Mouse (Mus musculus) embryonic fibroblast, embryonic 13.5 days (primary cell): ENCODE measurements at regions not wholly inside any gene's neighbourhood (a gene's known extent, or its start where the extent isn't known, plus 50 kb on each side); places are given as distances from the start of the nearest gene placed in this dataset.

Experiments used
- H3K27ac ChIP-seq: 2 replicates; pipeline ENCODE4 v1.5.1; 2012; ENCODE audit warnings: low read length, control low read depth, inconsistent platforms; ENCODE audit not compliant: insufficient read depth
- H3K4me1 ChIP-seq: 2 replicates; pipeline ENCODE4 v1.6.1; 2011; ENCODE audit warnings: low read length; ENCODE audit not compliant: control insufficient read depth, insufficient read depth
- H3K4me3 ChIP-seq: 2 replicates; pipeline ENCODE4 v1.5.1; 2011; ENCODE audit warnings: mild to moderate bottlenecking, control low read depth, low read length; ENCODE audit not compliant: insufficient read depth
- CTCF ChIP-seq: IDR thresholded peaks from 2 replicates; pipeline ENCODE4 v1.5.1; 2011; ENCODE audit warnings: mild to moderate bottlenecking, control low read depth, low read length, moderate library complexity, borderline replicate concordance; ENCODE audit not compliant: insufficient read depth
- POLR2A ChIP-seq: IDR thresholded peaks from 2 replicates; pipeline ENCODE4 v1.6.1; 2011; ENCODE audit warnings: low read depth, mild to moderate bottlenecking, control low read depth, low read length, moderate library complexity

DNA sequence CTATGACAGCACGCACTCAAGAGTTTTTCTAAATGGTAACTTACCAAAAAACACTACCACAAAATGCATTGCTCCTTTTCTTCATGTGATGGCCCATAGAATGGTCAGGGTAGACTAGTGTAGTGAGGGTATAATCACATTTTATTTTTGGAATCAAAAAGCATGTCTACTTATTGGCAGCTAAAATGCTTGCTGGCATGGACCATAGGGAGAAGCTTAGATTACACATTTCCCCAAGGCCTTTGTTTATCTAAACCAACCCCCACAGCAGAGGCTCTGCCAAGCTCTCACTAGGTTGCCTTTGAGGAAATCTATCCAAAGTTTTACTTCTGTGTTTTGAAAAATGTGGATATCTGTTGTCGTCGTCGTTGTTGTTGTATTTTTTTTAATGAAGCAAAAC is 235.3 kb upstream of the Rnaseh2b start:
- no peak overlapping the region for H3K4me3 ChIP-seq
- H3K4me1 ChIP-seq, result no peaks in the 10 kb centered on the region
- H3K27ac ChIP-seq, result no peak overlapping the region
- TF ChIP-seq POLR2A, result no peak
- no peak for TF ChIP-seq CTCF

DNA sequence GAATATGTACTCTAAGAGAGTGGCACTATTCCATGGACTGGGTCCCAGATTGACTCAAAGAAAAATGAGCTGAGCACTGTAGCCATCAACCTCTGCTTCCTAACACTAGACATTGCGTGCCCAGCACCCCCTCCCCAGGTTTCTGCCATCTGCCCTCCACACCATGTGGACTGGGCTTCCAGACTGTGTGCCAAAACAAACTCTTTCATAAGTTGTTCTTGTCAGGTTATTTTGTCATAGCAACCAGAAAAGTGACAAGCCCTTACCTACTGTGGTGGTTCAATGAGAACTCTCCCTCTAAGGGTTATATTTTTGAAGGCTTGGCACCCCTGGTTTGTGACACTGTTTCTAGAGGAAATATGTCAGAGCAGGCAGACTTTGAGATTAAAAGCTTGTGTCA is 234.3 kb upstream of the Rnaseh2b start:
- H3K4me3 ChIP-seq, result no peak overlapping the region
- TF ChIP-seq CTCF, result no peak
- no peak for TF ChIP-seq POLR2A
- H3K27ac ChIP-seq, result no peak overlapping the region
- H3K4me1 ChIP-seq, result no peaks in the 10 kb centered on the region

DNA sequence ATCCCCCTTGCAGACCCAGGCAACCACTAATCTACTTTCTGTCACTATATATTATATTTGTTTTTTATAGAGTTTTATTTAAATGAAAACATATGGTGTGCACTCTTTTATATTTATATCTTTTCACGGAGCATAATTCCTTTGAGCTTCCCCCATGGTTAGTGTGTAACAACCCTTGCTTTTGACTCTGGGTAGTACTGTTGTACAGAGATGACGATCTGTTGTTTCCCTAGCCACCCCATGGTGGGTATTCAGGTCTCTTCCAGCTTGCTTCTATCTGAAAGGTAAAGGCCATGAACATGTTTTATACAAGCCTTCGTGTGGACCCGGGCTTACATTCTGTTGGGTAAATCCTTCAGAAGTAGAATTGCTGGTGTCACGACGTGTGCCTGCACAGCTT is 221.2 kb upstream of the Rnaseh2b start:
- H3K27ac ChIP-seq, result no peak overlapping the region
- H3K4me3 ChIP-seq, result no peak overlapping the region
- no peak for TF ChIP-seq POLR2A
- TF ChIP-seq CTCF, result no peak
- no peaks in the 10 kb centered on the region for H3K4me1 ChIP-seq

DNA sequence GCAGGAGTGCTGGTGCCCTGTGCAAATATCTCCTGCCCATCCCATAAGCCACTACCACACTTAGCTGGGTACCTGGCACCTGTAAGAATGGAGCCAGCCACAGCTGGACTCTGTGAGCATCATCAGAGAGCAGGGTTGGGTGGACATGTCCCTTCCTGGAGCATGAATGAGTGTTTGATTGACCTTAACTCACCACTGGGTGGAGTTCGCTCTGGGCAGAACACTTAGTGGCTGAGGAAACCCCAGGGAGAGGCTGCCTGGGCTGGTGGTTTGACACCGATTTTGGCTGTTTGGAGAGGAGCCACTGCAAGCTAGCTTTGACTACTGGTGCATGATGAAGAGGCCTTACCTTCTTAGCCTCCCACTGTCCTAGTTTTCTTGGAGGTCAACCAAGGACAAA is 208.3 kb upstream of the Rnaseh2b start:
- H3K27ac ChIP-seq, result no peak overlapping the region
- no peaks in the 10 kb centered on the region for H3K4me1 ChIP-seq
- no peak overlapping the region for H3K4me3 ChIP-seq
- no peak for TF ChIP-seq CTCF
- no peak for TF ChIP-seq POLR2A

DNA sequence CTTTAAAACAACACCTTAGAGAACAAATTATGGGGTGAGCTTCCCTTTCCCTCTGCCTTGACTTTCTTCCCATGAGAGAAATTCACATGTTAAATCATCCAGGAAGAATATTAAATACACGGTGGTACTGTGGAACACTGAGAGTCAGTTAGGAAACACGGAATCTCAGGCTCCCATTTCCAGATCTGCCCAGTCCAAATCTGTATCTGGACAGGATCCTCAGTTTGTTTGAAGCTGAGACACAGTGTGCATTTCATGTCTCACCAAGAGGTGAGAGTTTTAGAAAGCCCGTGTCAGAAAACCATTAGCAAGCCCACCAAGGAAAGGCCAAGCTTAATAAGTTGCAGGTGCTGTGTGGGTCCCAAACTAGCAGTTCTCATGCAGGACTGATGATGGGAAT is 204.2 kb upstream of the Rnaseh2b start:
- no peaks in the 10 kb centered on the region for H3K4me1 ChIP-seq
- no peak for TF ChIP-seq POLR2A
- no peak for TF ChIP-seq CTCF

DNA sequence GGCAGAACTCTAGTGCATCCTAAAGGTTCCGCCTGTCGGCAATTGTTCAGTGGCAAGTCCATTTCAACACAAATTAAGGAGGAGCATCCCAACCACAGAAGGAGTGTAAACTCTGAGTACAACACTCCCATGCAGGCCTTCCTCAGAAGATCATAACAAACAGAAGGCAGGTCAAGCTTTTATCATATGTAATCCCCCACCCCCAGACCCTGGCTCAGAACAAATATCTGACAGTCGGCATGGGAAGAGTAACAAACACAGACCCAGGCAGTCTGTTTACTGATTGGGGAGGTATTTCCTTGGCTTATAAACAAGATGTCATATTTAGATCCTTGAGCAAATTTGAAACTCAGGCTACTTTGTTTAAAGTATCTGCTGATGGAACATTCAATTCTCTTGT is 174.9 kb upstream of the Rnaseh2b start:
- Histone ChIP-seq H3K4me3 (no peak overlapping the region), H3K4me1 (no peaks in the 10 kb centered on the region), H3K27ac (no peak overlapping the region)
- TF ChIP-seq CTCF (no peak), POLR2A (no peak)

More for the DNA sequence above, 204.2 kb upstream of the Rnaseh2b start:
- H3K4me3 ChIP-seq, result no peak overlapping the region
- H3K27ac ChIP-seq, result no peak overlapping the region

DNA sequence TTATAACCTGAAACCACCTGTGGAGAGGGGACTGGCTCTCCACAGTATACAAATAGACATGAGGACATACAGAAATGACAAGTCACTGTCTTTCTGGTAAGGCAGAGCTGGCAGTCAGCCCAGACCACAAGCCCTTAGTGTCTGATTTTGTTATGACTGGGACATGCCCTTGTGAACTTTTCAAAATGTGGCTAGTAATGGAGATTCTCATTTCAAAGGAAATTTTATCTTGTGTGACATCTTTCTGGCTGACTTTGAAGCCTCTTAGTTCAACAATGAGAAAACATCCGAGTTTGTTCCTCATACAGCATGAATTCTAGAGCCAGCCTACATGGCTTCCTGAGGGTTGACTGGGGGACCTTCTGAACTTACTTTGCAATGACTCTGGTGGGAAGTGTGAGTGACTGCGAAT is 173.8 kb upstream of the Rnaseh2b start:
- Histone ChIP-seq H3K27ac (no peak overlapping the region), H3K4me3 (no peak overlapping the region), H3K4me1 (no peaks in the 10 kb centered on the region)
- TF ChIP-seq POLR2A (no peak), CTCF (no peak)

DNA sequence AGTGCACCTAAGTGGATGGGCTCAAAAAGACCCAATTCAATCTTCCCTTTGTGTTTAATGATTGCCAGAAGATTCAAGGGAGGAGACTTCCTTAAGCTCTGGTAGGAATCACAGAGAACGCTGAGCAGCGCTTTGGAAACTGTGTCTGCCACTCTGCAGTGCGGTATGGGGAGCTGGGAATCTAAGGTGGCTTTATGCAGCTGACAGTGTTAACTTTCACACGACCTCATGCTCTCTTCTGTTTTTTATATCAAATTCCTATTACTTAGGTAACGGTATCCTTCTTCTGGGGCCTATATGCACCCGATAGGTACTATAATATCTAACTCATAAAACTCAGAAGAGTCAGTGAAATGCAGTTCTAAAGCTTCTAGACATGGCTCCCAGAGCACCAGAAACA is 163.5 kb upstream of the Rnaseh2b start:
- Histone ChIP-seq H3K4me3 (no peak overlapping the region), H3K27ac (no peak overlapping the region), H3K4me1 (no peaks in the 10 kb centered on the region)
- TF ChIP-seq POLR2A (no peak), CTCF (no peak)

DNA sequence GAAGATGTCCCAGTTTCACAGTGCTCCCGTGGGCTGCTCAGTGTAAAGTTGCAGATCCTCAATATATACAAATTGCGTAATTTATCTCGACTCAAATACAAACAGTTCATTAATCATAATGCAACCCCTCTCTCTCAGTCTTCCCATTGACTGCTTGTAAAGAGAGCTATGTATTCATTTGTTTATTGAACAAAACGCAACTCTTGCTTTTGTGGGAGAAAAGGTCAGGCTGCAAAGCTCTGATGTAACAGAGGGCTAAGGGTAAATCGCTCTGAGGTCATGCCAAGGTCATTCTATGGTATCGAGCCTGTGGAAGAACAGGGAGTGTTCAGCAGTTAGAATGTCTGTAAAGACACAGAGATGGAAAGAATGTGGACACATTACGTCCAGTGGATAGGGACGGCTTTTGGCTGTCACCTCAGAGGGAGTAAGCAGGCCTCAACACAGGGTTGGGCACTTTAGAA is 160.0 kb upstream of the Rnaseh2b start:
- Histone ChIP-seq H3K27ac (no peak overlapping the region), H3K4me3 (no peak overlapping the region), H3K4me1 (no peaks in the 10 kb centered on the region)
- TF ChIP-seq POLR2A (no peak), CTCF (no peak)

DNA sequence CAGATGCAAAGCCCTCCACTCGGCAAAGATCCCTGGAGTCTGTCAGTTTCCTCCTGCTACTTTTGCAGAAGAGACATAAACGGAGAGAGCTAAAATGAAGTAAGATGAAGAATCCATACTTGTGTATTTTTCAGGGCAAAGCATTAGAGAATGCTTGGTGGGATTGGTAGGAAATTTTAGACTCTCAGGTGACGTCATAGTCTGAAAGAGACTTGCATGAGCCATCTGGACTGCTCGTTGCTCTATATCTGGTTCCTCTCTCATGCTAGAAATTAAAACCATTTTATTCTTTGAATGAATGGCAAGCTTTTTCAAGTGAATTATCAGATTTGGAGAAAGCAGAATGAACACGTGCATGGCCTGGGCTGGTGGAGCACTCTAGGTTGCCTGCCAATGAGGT is 154.4 kb upstream of the Rnaseh2b start:
- no peaks in the 10 kb centered on the region for H3K4me1 ChIP-seq
- H3K4me3 ChIP-seq, result no peak overlapping the region
- TF ChIP-seq CTCF, result no peak
- TF ChIP-seq POLR2A, result no peak
- H3K27ac ChIP-seq, result no peak overlapping the region

DNA sequence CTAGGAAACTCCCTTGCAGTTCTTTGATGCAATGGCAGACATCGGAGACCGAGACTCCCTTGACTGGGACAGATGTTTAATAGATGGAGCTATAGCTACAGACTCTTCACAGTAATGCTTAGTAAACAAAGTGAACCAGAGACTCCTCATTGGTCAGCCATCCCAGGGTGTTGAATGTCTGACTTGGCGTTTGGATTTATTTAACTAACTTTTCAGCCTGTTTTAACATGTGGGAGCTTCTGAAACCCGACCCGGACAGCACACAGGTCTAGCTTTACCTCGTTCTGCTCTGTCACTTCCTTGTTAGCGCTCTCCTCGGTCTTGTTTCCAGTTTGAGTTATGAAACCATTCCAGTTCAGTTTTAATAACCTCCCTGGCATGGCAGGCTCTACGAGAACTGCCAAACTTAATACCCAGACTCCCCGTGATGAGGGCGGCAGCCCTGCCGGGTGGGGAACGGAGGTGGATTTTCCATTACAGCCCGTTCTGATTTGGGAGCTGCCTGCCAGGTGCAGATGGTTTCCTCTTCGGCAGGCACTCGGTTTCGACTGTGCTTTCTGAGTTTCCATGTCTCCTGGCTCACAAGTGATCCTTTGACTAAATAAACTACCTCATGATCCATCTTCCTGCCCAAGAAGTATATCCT is 147.9 kb upstream of the Rnaseh2b start:
- Histone ChIP-seq H3K27ac (no peak overlapping the region), H3K4me1 (no peaks in the 10 kb centered on the region), H3K4me3 (no peak overlapping the region)
- TF ChIP-seq POLR2A (no peak), CTCF (no peak)
